Mouse (Mus musculus): ENCODE results near the gene Gm17521. TPM values are rescaled to one million over a fixed set of nuclear protein-coding genes. Genes with fewer than 3 reads are reported as not detected.

The Gm17521 gene
- not detected in 2 replicates for polyA plus RNA-seq (2012; rRNA removed; ENCODE audit: low replicate concordance)

DNA sequence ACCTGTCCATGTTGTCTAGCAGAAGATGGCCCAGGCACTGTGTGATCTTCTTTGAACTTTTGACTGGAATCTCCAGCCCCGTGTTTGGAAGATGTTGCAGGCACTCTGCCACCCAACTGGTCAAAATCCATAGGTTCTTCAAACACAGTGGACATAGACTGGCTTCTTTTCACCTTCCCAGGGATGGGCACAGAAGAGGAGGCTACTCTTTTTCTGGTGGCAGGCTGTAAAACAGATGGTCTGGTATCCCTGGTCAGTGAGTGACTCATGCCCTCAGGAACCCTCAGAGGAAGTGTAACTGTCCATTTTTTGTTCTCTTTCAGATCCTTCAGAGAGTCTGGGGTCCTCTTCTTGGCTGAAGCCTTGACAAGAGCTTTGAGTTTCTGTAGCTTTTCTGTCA lies at the start of gene Gm17521:
Gm17521 (minus strand) TSS at position 101 of the 400 bp plus-strand sequence.

Other genes starting within 250 kb of the Gm17521 start
- not detected in 2 replicates for gene Cldn34c1, start 73.8 kb upstream of the Gm17521 start, polyA plus RNA-seq (2012; rRNA removed; ENCODE audit: low replicate concordance)
- not detected in 2 replicates for gene Srsx, start 192.8 kb upstream of the Gm17521 start, polyA plus RNA-seq (2012; rRNA removed; ENCODE audit: low replicate concordance)
- not detected in 2 replicates for gene Gm17577, start 217.2 kb upstream of the Gm17521 start, polyA plus RNA-seq (2012; rRNA removed; ENCODE audit: low replicate concordance)